Mouse (Mus musculus) kidney, adult 2 months (tissue): ENCODE data around the gene Ano4.

ENCODE experiments used
- CTCF ChIP-seq: fragments of 200-500 bp; conservative IDR thresholded peaks from 2 replicates; pipeline ENCODE4 v1.5.1; 2011; ENCODE audit warnings: low read depth, mild to moderate bottlenecking, control low read depth, low read length, moderate library complexity, mixed read lengths; ENCODE audit not compliant: insufficient read depth, insufficient read length
- POLR2A ChIP-seq: fragments of 200-500 bp; IDR thresholded peaks from one replicate; pipeline ENCODE4 v1.6.1; 2011; ENCODE audit warnings: low read depth, low read length, control low read depth

DNA sequence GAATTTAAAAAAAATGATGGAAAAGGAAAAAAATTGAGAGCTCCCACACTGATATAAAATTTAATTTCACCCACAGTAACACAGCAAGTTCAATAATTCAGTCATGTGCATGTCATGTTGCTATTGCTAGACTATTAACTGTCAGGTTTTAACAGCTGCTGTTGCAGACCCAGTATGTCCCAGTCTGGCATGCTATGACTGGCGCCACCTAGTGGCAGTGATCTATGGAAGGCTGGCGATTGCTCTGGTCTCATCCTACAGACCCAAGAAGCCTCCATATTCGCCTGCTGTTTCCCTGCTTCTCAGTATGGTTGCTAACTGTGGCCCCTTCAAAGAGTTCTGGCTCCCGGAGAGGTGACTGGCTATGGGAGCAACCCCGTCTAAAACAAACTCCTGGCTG lies 38.9 kb upstream of the Ano4 start:
- TF ChIP-seq POLR2A, result no peak
- TF ChIP-seq CTCF, result peak; percentile 92
